Mouse (Mus musculus) neural tube, embryonic 13.5 days (tissue): ENCODE data around the gene Dst. TPM values are rescaled to one million over a fixed set of nuclear protein-coding genes. Genes with fewer than 3 reads are reported as not detected.

Source experiments
- ATAC-seq: fragments of 200-750 bp; cut with Nextera tagmentation; 2 replicates; pipeline ENCODE4 v1.8.0; 2017; ENCODE audit warnings: low read depth, mild to moderate bottlenecking, moderate TSS enrichment, moderate library complexity
- H3K27ac ChIP-seq: fragments of 300-500 bp; sonication (generic); replicated peaks from 2 replicates; pipeline ENCODE4 v1.5.1; 2015; ENCODE audit warnings: moderate library complexity, mild to moderate bottlenecking, inconsistent platforms
- H3K27me3 ChIP-seq: fragments of 300-500 bp; sonication (generic); 2 replicates; pipeline ENCODE4 v1.6.1; 2015; ENCODE audit warnings: mild to moderate bottlenecking, inconsistent platforms
- H3K36me3 ChIP-seq: fragments of 300-500 bp; sonication (generic); 2 replicates; pipeline ENCODE4 v1.6.1; 2015; ENCODE audit warnings: mild to moderate bottlenecking, inconsistent platforms
- H3K4me1 ChIP-seq: fragments of 300-500 bp; sonication (generic); replicated peaks from 2 replicates; pipeline ENCODE4 v1.6.1; 2015; ENCODE audit warnings: inconsistent platforms
- H3K4me2 ChIP-seq: fragments of 300-500 bp; sonication (generic); 2 replicates; pipeline ENCODE4 v1.6.1; 2015; ENCODE audit warnings: inconsistent platforms, mild to moderate bottlenecking, moderate library complexity
- H3K4me3 ChIP-seq: fragments of 300-500 bp; sonication (generic); 2 replicates; pipeline ENCODE4 v1.5.1; 2015; ENCODE audit warnings: mild to moderate bottlenecking, inconsistent platforms
- H3K9ac ChIP-seq: fragments of 300-500 bp; sonication (generic); 2 replicates; pipeline ENCODE4 v1.6.1; 2015; ENCODE audit warnings: moderate library complexity, mild to moderate bottlenecking, inconsistent platforms
- H3K9me3 ChIP-seq: fragments of 300-500 bp; sonication (generic); 2 replicates; pipeline ENCODE4 v1.6.1; 2016; ENCODE audit warnings: inconsistent platforms
- whole genome bisulfite sequencing: fragments of 180-500 bp; shearing (Covaris S2); methylation state at CpG from one replicate; pipeline ENCODE4 v1.1.7; 2015; 5-methylcytosine and 5-hydroxymethylcytosine counted together
- polyA plus RNA-seq: library from polyadenylated mRNA; unstranded; fragments of >200 nt; fragmentation: Nextera tagmentation; extraction: Ambion mirVana; gene quantifications from 2 replicates; pipeline ENCODE4 v1.2.1, GENCODE M21; 2015

Gene Dst
- polyA plus RNA-seq, 1 experiment from 2014 or later, result 44.4 TPM

DNA sequence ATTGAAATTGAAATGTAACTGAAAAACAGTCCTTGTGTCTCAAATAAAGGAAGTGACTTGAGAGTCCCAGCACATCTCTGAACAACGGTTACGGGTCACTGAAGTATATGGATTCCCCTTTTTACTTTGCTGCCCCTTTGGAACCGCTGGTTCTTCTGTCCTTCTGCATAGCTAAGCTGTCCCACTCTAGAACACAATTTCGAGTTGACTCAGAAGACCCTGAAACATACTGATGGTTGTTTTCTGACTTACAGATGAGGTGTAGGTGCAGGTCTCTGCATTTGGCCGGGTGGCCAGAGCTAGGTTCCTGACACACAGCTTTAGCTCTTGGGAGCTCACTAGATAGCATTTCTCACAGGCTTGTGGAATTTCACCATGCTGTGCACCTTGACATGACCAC, 244.7 kb downstream of the Dst start:
- 89% methylated on average over 5 of the region's 5 CpGs for WGBS
- Histone ChIP-seq H3K9ac (no peak overlapping the region), H3K27ac (no peak overlapping the region), H3K9me3 (no peaks in the 10 kb centered on the region), H3K4me1 (peaks cover 12% of the 10 kb centered on the region), H3K4me2 (no peak overlapping the region), H3K4me3 (no peak overlapping the region), H3K27me3 (no peaks in the 10 kb centered on the region), H3K36me3 (peaks cover 7% of the 10 kb centered on the region; the same call in 1 of the 2 replicates)
- no peak for ATAC-seq

DNA sequence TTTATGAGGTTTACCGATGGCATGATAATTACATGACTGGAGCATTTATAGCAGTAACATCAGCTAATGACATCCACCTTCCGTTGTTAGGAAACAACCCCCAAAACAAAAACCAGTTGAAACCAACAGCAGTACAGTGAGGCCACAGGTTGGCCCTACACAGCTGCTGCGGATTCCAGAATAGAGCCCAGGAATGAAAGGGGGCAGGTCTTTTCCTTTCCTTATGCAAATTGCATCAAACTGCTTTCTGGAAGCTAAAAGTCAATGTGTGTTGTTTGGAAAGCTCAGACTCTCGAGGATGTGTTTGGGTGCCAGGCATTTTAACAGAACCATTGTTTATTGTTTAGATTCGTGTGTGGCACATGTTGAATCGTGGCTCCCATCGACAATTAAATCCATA, 248.0 kb downstream of the Dst start:
- Histone ChIP-seq H3K4me2 (no peak overlapping the region), H3K9ac (no peak overlapping the region), H3K4me3 (no peak overlapping the region), H3K36me3 (peaks cover 7% of the 10 kb centered on the region; the same call in 1 of the 2 replicates), H3K27me3 (no peaks in the 10 kb centered on the region), H3K4me1 (peaks cover 14% of the 10 kb centered on the region; the same call in 1 of the 2 replicates), H3K27ac (no peak overlapping the region), H3K9me3 (no peaks in the 10 kb centered on the region)
- no peak for ATAC-seq
- WGBS, result 69% methylated on average over 7 of the region's 7 CpGs

DNA sequence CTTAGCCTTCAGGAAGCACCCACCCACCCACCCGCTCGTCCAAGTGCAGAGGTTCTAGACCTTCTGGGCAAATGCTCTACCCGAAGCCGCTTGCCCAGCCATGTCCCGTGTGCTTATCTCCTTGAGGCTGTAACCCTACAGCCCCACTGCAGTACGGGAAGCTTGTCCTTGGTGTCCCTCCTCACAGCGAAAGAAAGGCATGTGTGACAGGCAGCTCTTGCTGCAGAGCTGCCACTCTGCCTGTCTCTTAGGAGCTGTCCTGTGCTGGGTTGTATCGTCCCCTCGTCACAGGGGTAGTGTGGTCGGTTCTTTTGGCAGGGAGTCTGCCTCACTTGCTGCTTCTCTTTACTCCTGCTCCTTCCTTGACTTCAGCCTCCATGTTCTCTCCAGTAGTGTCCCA, 249.7 kb downstream of the Dst start:
- Histone ChIP-seq H3K4me1 (peaks cover 14% of the 10 kb centered on the region; the same call in 1 of the 2 replicates), H3K27me3 (no peaks in the 10 kb centered on the region), H3K27ac (no peak overlapping the region), H3K4me3 (no peak overlapping the region), H3K9ac (no peak overlapping the region), H3K9me3 (no peaks in the 10 kb centered on the region), H3K4me2 (no peak overlapping the region), H3K36me3 (peaks cover 12% of the 10 kb centered on the region)
- ATAC-seq, result no peak
- WGBS, result 89% methylated on average over 10 of the region's 10 CpGs

DNA sequence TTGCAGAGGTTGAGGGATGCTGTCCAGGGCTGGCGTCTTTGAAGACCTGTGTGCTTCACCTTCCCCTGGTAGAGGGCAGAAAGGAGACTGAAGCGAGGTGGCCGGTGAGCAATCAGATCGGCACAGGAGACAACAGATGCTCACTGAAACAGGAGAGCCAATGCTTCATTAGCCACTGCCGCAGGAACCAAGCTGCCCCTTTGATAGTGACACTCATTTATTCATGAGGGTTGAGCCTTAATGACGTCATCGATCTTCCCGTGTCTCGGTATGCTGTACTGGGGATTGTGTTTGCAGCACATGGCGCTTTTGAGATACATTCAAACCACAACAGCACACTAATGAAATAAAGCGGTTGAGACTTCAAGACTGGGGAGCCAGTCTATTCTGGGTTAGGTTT, 250.8 kb downstream of the Dst start:
- Histone ChIP-seq H3K36me3 (peaks cover 11% of the 10 kb centered on the region), H3K4me1 (peaks cover 14% of the 10 kb centered on the region; the same call in 1 of the 2 replicates), H3K27ac (peak overlapping the region; percentile 28; the same call in 1 of the 2 replicates), H3K9me3 (no peaks in the 10 kb centered on the region), H3K27me3 (no peaks in the 10 kb centered on the region), H3K9ac (no peak overlapping the region), H3K4me2 (no peak overlapping the region), H3K4me3 (no peak overlapping the region)
- 34% methylated on average over 11 of the region's 11 CpGs for WGBS
- ATAC-seq, result peak; percentile 40

DNA sequence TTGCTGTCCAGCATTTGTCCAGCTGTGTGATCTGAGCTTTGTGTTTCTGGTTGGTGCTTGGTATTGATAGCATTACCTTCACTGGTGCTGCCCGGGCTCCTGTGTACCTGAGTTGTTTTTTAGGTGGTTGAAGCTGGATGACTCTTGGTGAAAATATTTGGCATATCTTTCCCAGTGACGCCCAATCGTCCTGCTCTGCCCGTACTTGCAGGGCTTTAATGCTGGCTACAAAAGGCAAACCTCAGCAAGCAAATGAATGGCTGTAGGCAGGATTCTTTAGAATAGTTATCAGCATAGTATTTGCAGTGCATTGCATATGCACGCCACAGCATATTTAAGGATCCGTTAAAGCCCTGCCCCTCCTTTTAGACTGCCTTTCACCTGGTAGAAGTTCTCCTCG, 251.9 kb downstream of the Dst start:
- Histone ChIP-seq H3K36me3 (peaks cover 18% of the 10 kb centered on the region), H3K9me3 (no peaks in the 10 kb centered on the region), H3K4me2 (no peak overlapping the region), H3K9ac (no peak overlapping the region), H3K27me3 (no peaks in the 10 kb centered on the region), H3K4me1 (peaks cover 14% of the 10 kb centered on the region; the same call in 1 of the 2 replicates), H3K27ac (no peak overlapping the region), H3K4me3 (no peak overlapping the region)
- 85% methylated on average over 7 of the region's 7 CpGs for WGBS
- no peak for ATAC-seq

DNA sequence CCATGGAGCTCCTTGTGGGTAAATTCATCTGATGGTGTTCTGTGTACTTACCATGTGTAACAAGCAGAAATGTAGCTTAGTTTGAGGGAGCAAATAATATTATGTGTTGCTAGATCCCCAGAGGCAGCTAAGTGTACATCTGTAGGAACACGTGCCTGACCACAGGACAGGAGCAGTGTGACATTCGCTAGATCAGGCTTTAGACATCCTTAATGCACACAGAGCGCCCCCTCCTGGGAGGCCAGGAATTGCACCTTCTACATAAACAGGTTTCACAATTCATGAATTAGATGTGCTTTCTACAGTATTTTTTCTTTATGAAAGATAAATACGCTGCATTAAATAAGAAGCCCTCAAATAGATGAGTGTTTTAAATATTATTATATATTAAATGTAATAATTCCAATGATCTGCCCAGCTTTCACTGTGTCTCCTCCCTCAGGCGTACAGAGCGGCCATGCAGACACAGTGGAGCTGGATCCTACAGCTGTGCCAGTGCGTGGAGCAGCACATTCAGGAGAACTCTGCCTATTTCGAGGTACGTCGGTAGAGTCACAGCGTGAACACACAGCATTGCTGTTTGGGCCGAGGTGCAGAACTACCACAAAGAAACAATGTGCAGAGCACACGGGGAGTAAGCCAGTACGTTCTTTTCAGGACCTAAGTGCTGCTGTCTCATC, 256.7 kb downstream of the Dst start:
- Histone ChIP-seq H3K27me3 (no peaks in the 10 kb centered on the region), H3K4me2 (no peak overlapping the region), H3K4me3 (no peak overlapping the region), H3K9ac (no peak overlapping the region), H3K27ac (no peak overlapping the region), H3K4me1 (peaks cover 7% of the 10 kb centered on the region; the same call in 1 of the 2 replicates), H3K9me3 (no peaks in the 10 kb centered on the region), H3K36me3 (peaks cover 54% of the 10 kb centered on the region)
- no peak for ATAC-seq
- WGBS, result 68% methylated on average over 14 of the region's 14 CpGs

DNA sequence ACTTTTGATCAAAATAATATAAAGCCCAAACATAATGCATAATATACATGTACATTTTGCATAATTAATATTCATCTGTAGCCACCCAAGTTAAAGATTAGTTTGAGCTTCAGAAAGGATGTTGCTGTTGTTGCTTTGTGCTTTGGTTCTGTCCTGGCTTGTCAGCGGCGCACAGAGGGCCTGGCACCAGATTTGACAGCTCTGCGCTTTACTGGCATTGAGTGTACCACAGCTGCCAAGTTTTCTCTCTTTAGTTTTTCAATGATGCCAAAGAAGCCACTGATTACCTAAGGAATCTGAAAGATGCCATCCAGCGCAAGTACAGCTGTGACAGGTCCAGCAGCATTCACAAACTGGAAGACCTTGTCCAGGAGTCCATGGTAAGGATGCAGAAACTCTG, 257.9 kb downstream of the Dst start:
- Histone ChIP-seq H3K27ac (no peak overlapping the region), H3K9me3 (no peaks in the 10 kb centered on the region), H3K36me3 (peaks cover 66% of the 10 kb centered on the region), H3K9ac (no peak overlapping the region), H3K4me1 (peaks cover 7% of the 10 kb centered on the region; the same call in 1 of the 2 replicates), H3K4me3 (no peak overlapping the region), H3K4me2 (no peak overlapping the region), H3K27me3 (no peaks in the 10 kb centered on the region)
- 90% methylated on average over 4 of the region's 4 CpGs for WGBS
- ATAC-seq, result no peak

DNA sequence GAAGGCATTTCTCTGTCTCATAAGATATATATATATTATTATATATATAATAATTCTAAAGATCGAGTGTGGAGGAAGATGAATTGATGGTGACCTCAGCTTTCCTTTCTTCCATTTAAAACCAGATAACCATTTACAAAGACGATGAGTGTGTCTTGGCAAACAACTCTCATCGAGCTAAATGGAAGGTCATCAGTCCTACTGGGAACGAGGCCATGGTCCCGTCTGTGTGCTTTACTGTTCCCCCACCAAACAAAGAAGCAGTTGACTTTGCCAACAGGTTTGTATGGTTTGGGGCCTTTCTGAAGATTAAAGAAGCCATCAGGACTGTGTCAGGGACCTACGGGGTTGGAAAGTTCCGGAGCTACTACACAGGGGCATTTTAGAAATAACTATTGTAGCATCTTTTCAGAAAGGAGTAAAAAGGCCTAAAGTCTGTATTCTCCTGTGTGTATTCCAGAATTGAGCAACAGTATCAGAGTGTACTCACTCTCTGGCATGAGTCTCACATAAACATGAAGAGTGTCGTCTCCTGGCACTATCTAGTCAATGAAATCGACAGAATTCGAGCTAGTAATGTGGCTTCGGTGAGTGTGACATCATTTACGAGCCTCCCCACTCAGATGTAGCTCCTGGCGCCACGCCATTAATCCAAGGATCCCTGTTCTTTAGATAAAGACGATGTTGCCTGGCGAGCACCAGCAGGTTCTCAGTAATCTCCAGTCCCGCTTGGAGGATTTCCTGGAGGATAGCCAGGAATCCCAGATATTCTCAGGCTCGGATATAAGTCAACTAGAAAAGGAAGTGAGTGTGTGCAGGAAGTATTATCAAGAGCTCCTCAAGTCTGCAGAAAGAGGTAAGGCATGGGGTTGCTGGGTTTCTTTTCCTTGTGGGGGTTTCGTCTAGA, 259.4 kb downstream of the Dst start:
- WGBS, result 63% methylated on average over 19 of the region's 19 CpGs
- ATAC-seq, result peak; percentile 47; the same call in 1 of the 2 replicates
- Histone ChIP-seq H3K4me1 (peaks cover 7% of the 10 kb centered on the region; the same call in 1 of the 2 replicates), H3K4me2 (no peak overlapping the region), H3K9ac (no peak overlapping the region), H3K9me3 (no peaks in the 10 kb centered on the region), H3K4me3 (no peak overlapping the region), H3K27me3 (no peaks in the 10 kb centered on the region), H3K36me3 (peaks cover 74% of the 10 kb centered on the region), H3K27ac (peak overlapping the region; percentile 54)

DNA sequence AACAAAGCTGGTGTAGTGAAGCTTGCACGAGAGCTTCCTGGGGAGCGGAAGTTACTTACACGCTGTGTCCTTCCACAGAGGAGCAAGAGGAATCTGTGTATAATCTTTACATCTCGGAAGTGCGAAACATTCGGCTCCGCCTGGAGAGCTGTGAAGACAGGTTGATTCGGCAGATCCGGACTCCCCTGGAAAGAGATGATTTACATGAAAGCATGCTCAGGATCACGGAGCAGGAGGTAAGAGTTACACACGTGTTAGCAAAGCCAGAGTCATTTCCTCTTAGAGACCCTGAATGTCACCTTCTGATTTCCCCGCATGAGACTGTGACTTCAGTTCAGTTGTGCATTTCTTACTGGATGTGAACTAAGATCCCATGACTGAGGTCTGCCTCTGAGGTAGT, 261.1 kb downstream of the Dst start:
- 89% methylated on average over 12 of the region's 12 CpGs for WGBS
- H3K36me3 ChIP-seq, result peaks cover 85% of the 10 kb centered on the region

DNA sequence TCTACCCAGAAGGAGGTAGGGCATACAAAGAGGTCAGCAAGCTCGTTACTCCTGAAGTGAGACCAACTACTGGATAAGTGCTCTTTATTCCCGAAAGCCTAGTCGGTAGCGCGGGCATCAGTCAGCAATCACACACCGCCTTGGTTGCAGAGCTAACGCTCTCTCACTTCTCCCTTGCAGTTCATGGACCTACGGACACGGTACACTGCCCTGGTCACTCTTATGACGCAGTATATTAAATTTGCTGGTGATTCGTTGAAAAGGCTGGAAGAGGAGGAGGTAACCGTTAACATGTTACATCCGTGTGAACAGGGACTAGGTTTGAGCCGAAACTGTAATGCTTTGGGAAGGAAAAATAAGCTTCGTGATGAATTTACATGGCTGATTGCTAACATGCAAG, 266.5 kb downstream of the Dst start:
- peaks cover 90% of the 10 kb centered on the region for H3K36me3 ChIP-seq

More for the DNA sequence above, 261.1 kb downstream of the Dst start:
- no peaks in the 10 kb centered on the region for H3K27me3 ChIP-seq
- peaks cover 7% of the 10 kb centered on the region; the same call in 1 of the 2 replicates for H3K4me1 ChIP-seq
- no peak overlapping the region for H3K9ac ChIP-seq
- no peak overlapping the region for H3K4me2 ChIP-seq
- no peak overlapping the region for H3K4me3 ChIP-seq
- no peaks in the 10 kb centered on the region for H3K9me3 ChIP-seq
- no peak overlapping the region for H3K27ac ChIP-seq
- ATAC-seq, result no peak

DNA sequence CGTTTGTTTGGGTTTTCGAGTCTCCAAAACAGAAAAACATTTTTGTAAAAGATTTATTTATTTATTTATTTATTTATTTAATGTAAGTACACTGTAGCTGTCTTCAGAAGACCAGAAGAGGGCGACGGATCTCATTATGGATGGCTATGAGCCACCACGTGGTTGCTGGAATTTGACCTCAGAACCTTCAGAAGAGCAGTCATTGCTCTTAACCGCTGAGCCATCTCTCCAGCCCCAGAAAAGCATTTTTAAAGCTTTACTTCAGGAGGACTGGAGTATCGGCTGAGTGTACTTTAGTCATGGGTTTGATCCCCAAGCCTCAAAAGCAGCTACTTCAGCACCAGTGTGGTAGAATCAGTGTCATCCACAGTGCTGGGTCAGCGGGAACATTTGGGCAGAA, 266.9 kb downstream of the Dst start:
- ATAC-seq, result no peak
- Histone ChIP-seq H3K4me3 (no peak overlapping the region), H3K36me3 (peaks cover 90% of the 10 kb centered on the region), H3K9me3 (no peaks in the 10 kb centered on the region), H3K27me3 (no peaks in the 10 kb centered on the region), H3K4me1 (no peaks in the 10 kb centered on the region), H3K27ac (no peak overlapping the region), H3K9ac (no peak overlapping the region), H3K4me2 (no peak overlapping the region)
- WGBS, result 87% methylated on average over 8 of the region's 8 CpGs

More for the DNA sequence above, 266.5 kb downstream of the Dst start:
- ATAC-seq, result no peak
- Histone ChIP-seq H3K9ac (no peak overlapping the region), H3K27ac (no peak overlapping the region), H3K4me3 (no peak overlapping the region), H3K9me3 (no peaks in the 10 kb centered on the region), H3K4me2 (no peak overlapping the region), H3K27me3 (no peaks in the 10 kb centered on the region), H3K4me1 (no peaks in the 10 kb centered on the region)
- 95% methylated on average over 15 of the region's 15 CpGs for WGBS

DNA sequence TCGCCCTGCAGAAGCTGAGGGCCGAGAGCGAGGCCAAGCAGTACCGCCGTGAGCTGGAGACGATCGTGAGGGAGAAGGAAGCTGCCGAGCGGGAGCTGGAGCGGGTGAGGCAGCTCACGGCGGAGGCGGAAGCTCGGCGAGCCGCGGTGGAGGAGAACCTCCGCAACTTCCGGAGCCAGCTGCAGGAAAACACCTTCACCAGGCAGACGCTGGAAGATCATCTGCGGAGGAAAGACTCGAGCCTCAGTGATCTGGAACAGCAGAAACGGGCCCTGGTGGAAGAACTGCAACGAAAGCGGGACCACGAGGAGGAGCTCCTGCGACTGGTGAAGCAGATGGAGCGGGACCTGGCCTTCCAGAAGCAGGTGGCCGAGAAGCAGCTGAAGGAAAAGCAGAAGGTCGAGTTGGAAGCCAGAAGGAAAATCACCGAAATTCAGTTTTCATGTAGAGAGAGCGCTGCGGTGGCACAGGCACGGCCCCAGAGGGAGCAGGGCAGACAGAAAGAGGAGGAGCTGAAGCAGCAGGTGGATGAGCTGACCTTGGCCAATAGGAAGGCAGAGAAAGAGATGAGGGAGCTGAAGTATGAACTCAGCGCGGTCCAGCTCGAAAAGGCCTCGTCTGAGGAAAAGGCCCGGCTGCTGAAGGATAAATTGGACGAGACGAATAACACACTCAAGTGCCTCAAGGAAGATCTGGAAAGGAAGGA, 270.1 kb downstream of the Dst start:
- Histone ChIP-seq H3K27me3 (no peaks in the 10 kb centered on the region), H3K4me1 (peaks cover 11% of the 10 kb centered on the region), H3K4me2 (no peak overlapping the region), H3K4me3 (no peak overlapping the region), H3K36me3 (peaks cover 75% of the 10 kb centered on the region), H3K9me3 (no peaks in the 10 kb centered on the region), H3K9ac (no peak overlapping the region), H3K27ac (no peak overlapping the region)
- WGBS, result 93% methylated on average over 41 of the region's 41 CpGs
- ATAC-seq, result no peak
